Mouse (Mus musculus) thymus, adult 2 months (tissue): ENCODE results near the gene Rfk.

Experiments
- CTCF ChIP-seq: fragments of 200-500 bp; IDR thresholded peaks from 2 replicates; pipeline ENCODE4 v1.5.1; 2012; ENCODE audit warnings: mild to moderate bottlenecking, control low read depth, low read length, moderate library complexity, borderline replicate concordance; ENCODE audit not compliant: control insufficient read depth, poor library complexity, insufficient read depth; ENCODE audit errors: extremely low read depth
- POLR2A ChIP-seq: fragments of 200-500 bp; IDR thresholded peaks from 2 replicates; pipeline ENCODE4 v1.6.1; 2012; ENCODE audit warnings: mild to moderate bottlenecking, low read length, control low read depth, moderate library complexity; ENCODE audit not compliant: control insufficient read depth, poor library complexity, insufficient read depth; ENCODE audit errors: extremely low read depth

DNA sequence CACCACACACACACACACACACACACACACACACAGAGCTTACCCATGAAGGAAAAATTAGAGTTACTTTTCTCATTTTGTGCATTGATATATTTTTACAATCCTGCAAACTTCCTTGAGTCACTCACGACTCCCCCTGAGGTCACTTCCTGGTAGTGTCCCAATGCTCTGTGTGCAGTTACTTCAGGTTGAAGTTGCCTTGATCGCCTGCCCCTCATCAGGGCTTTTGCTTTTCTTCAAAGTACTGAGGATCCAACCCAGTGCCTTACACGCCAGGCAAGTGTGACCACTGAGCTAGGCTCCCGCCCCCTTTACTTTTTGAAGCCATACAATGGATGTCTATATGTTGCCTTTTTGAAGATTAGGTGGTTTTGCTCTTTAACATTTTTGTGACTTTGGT lies 6.1 kb downstream of the Rfk start:
- TF ChIP-seq CTCF (no peak), POLR2A (no peak)
